Mouse (Mus musculus) liver, embryonic 12.5 days (tissue): ENCODE results near the gene Mboat1. TPM values are rescaled to one million over a fixed set of nuclear protein-coding genes. Genes with fewer than 3 reads are reported as not detected.

Experiments
- ATAC-seq: fragments of 200-750 bp; cut with Nextera tagmentation; 2 replicates; pipeline ENCODE4 v1.8.0; 2017; ENCODE audit warnings: moderate number of reproducible peaks, mild to moderate bottlenecking, moderate library complexity
- H3K27ac ChIP-seq: fragments of 300-500 bp; sonication (generic); 2 replicates; pipeline ENCODE4 v1.5.1; 2016; ENCODE audit warnings: mild to moderate bottlenecking
- H3K27me3 ChIP-seq: fragments of 300-500 bp; sonication (generic); replicated peaks from 2 replicates; pipeline ENCODE4 v1.6.1; 2016; ENCODE audit warnings: mild to moderate bottlenecking, moderate library complexity
- H3K36me3 ChIP-seq: fragments of 300-500 bp; sonication (generic); 2 replicates; pipeline ENCODE4 v1.6.1; 2016; ENCODE audit warnings: mild to moderate bottlenecking, moderate library complexity
- H3K4me1 ChIP-seq: fragments of 300-500 bp; sonication (generic); 2 replicates; pipeline ENCODE4 v1.6.1; 2016
- H3K4me2 ChIP-seq: fragments of 300-500 bp; sonication (generic); 2 replicates; pipeline ENCODE4 v1.6.1; 2016; ENCODE audit warnings: mild to moderate bottlenecking, moderate library complexity
- H3K4me3 ChIP-seq: fragments of 300-500 bp; sonication (generic); 2 replicates; pipeline ENCODE4 v1.5.1; 2016; ENCODE audit warnings: mild to moderate bottlenecking, moderate library complexity
- H3K9ac ChIP-seq: fragments of 300-500 bp; sonication (generic); 2 replicates; pipeline ENCODE4 v1.6.1; 2016; ENCODE audit warnings: mild to moderate bottlenecking, moderate library complexity
- H3K9me3 ChIP-seq: fragments of 300-500 bp; sonication (generic); replicated peaks from 2 replicates; pipeline ENCODE4 v1.6.1; 2016; ENCODE audit warnings: mild to moderate bottlenecking, moderate library complexity
- WGBS: fragments of 180-500 bp; shearing (Covaris S2); methylation state at CpG from one replicate; pipeline ENCODE4 v1.1.7; 2016; ENCODE audit not compliant: insufficient replicate concordance; 5-methylcytosine and 5-hydroxymethylcytosine counted together
- polyA plus RNA-seq: library from polyadenylated mRNA; unstranded; fragments of >200 nt; fragmentation: Nextera tagmentation; extraction: Ambion mirVana; gene quantifications from 2 replicates; pipeline ENCODE4 v1.2.1, GENCODE M21; 2016

Mboat1 gene
- polyA plus RNA-seq, 1 experiment from 2014 or later, result 2.6 TPM

DNA sequence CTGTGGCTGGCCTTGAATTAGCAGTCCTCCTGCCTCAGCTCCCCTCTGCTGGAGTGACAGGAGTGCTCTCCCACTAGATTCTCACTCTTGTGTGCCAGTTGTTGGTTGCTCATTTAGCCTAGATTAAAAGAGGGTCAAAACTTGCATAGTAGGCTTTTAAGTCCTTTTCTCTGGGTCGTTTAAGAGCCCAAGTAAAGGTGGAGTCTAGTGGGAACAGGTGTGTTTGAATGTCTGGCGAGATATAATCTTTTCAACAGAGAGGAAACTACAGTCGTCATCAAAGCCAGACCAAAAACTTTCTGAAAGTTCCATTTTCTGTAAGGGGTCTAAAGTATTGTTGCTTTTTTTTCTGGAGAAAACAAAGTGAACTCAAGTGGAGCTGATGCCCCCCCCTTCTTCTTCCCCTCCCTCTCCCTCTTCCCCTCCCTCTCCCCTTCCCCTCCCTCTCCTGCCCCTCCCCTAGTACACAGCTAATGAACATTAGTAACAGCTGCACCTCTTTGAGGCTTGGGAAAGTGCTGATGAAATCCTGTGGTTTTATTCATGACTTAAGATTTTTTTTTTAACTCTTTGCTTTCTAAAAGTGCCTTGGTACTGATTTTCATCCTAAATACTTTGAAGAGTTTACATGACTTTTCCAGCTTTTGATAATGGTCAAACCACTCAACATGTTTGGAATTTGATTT is 55.9 kb downstream of the Mboat1 start:
- Histone ChIP-seq H3K36me3 (no peaks in the 10 kb centered on the region), H3K4me2 (no peak overlapping the region), H3K9ac (no peak overlapping the region), H3K27me3 (no peaks in the 10 kb centered on the region), H3K9me3 (no peaks in the 10 kb centered on the region), H3K4me3 (no peak overlapping the region), H3K27ac (no peak overlapping the region), H3K4me1 (no peaks in the 10 kb centered on the region)
- WGBS, result 39% methylated on average over 3 of the region's 3 CpGs
- ATAC-seq, result no peak

DNA sequence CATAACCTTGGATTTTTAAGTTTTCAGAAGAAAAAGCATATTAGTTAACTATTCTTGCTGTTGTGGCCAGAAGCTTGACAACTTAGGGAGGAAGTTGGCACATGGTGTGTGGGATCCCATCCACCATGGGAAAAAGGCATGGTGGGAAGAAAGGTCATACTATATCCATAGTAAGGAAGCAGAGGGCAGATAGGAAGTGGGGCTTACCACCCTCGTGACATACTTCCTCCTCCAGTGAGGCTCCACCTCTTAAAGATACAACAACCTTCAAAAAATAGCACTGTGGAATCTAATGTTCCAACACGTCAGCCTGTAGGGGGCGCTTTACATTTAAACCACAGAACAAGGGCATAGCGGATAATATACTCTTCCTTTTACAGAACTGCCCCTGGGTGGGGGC is 57.1 kb downstream of the Mboat1 start:
- Histone ChIP-seq H3K27ac (no peak overlapping the region), H3K4me2 (no peak overlapping the region), H3K4me3 (no peak overlapping the region), H3K9ac (no peak overlapping the region), H3K9me3 (no peaks in the 10 kb centered on the region), H3K4me1 (no peaks in the 10 kb centered on the region), H3K27me3 (no peaks in the 10 kb centered on the region), H3K36me3 (no peaks in the 10 kb centered on the region)
- ATAC-seq, result no peak
- 64% methylated on average over 4 of the region's 4 CpGs for WGBS

DNA sequence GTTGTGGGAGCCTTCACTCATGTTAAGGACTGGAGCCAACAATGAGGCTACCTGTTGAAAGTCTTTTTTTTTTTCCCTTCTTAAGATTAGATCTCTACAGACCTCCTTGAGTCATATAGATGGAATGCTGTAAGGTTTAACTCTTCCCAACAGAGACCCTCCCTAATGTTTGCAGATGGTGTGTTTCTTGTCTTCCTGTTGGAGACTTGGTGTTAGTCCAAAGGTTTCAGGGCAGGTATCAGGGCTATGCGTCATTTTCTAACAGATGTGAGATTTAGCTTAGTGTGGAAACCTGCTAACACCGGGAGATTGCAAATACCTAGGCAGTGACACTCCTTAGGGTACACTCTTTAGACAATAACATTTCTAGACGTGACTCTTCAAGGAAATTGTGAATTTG is 58.5 kb downstream of the Mboat1 start:
- ATAC-seq, result no peak
- Histone ChIP-seq H3K27me3 (no peaks in the 10 kb centered on the region), H3K9me3 (no peaks in the 10 kb centered on the region), H3K4me3 (no peak overlapping the region), H3K4me1 (no peaks in the 10 kb centered on the region), H3K27ac (no peak overlapping the region), H3K36me3 (no peaks in the 10 kb centered on the region), H3K9ac (no peak overlapping the region), H3K4me2 (no peak overlapping the region)
- WGBS, result 62% methylated on average over 3 of the region's 3 CpGs

GRCm38 (mm10) chr13:30196661-30197060 is 60.4 kb downstream of the Mboat1 start:
- 69% methylated on average over 8 of the region's 8 CpGs for WGBS
- no peak overlapping the region for H3K4me2 ChIP-seq

GRCm38 (mm10) chr13:30198101-30198570 is 61.8 kb downstream of the Mboat1 start:
- no peak overlapping the region for H3K9ac ChIP-seq
- H3K4me3 ChIP-seq, result no peak overlapping the region
- ATAC-seq, result no peak
- WGBS, result 67% methylated on average over 9 of the region's 9 CpGs
- H3K4me1 ChIP-seq, result no peaks in the 10 kb centered on the region
- H3K27ac ChIP-seq, result no peak overlapping the region
- no peaks in the 10 kb centered on the region for H3K9me3 ChIP-seq
- no peaks in the 10 kb centered on the region for H3K27me3 ChIP-seq
- H3K4me2 ChIP-seq, result no peak overlapping the region
- no peaks in the 10 kb centered on the region for H3K36me3 ChIP-seq

More at GRCm38 (mm10) chr13:30196661-30197060, 60.4 kb downstream of the Mboat1 start:
- H3K9ac ChIP-seq, result no peak overlapping the region
- H3K4me1 ChIP-seq, result no peaks in the 10 kb centered on the region
- no peak for ATAC-seq
- no peaks in the 10 kb centered on the region for H3K36me3 ChIP-seq
- no peak overlapping the region for H3K4me3 ChIP-seq
- no peak overlapping the region for H3K27ac ChIP-seq
- H3K27me3 ChIP-seq, result no peaks in the 10 kb centered on the region
- H3K9me3 ChIP-seq, result no peaks in the 10 kb centered on the region

DNA sequence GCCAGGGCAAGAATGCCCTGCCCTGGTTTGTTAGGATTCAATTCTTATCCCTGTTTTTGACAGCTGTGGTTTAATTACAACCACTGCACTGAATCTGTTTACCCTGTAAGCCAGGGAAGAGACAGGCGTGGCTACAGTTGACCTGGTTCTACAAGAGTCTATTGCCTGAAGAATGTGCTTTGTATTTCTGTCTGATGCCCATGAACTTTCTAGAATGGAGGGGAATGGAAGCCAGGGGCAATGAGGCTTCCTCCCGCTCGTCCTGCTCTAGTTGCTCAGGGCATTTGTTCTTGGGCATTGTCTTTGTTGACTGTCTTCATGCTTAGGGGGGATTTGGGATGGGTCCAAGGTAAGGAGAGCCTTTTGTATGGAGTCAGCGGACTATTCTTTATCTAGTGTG is 63.5 kb downstream of the Mboat1 start:
- no peaks in the 10 kb centered on the region for H3K36me3 ChIP-seq
- no peaks in the 10 kb centered on the region for H3K27me3 ChIP-seq
- no peaks in the 10 kb centered on the region for H3K4me1 ChIP-seq
- no peak overlapping the region for H3K4me2 ChIP-seq
- WGBS, result 53% methylated on average over 4 of the region's 4 CpGs
- no peak overlapping the region for H3K4me3 ChIP-seq
- H3K27ac ChIP-seq, result no peak overlapping the region
- H3K9ac ChIP-seq, result no peak overlapping the region
- H3K9me3 ChIP-seq, result no peaks in the 10 kb centered on the region
- no peak for ATAC-seq

- Histone ChIP-seq H3K9ac (no peak overlapping the region), H3K9me3 (no peaks in the 10 kb centered on the region), H3K4me2 (no peak overlapping the region), H3K4me3 (no peak overlapping the region), H3K4me1 (no peaks in the 10 kb centered on the region), H3K36me3 (no peaks in the 10 kb centered on the region), H3K27ac (no peak overlapping the region), H3K27me3 (no peaks in the 10 kb centered on the region)
- no peak for ATAC-seq
- 68% methylated on average over 2 of the region's 2 CpGs for WGBS
Observed at GRCm38 (mm10) chr13:30200737-30201136, 64.4 kb downstream of the Mboat1 start.

- Histone ChIP-seq H3K36me3 (no peaks in the 10 kb centered on the region), H3K27ac (no peak overlapping the region), H3K4me1 (no peaks in the 10 kb centered on the region), H3K27me3 (no peaks in the 10 kb centered on the region), H3K4me2 (no peak overlapping the region), H3K4me3 (no peak overlapping the region), H3K9me3 (no peaks in the 10 kb centered on the region), H3K9ac (no peak overlapping the region)
- ATAC-seq, result no peak
- WGBS, result 72% methylated on average over 2 of the region's 2 CpGs
Observed at GRCm38 (mm10) chr13:30203018-30203417, 66.7 kb downstream of the Mboat1 start.

GRCm38 (mm10) chr13:30208176-30208575 is 71.9 kb downstream of the Mboat1 start:
- Histone ChIP-seq H3K9ac (no peak overlapping the region), H3K9me3 (no peaks in the 10 kb centered on the region), H3K27ac (no peak overlapping the region), H3K4me1 (no peaks in the 10 kb centered on the region), H3K4me3 (no peak overlapping the region), H3K27me3 (no peaks in the 10 kb centered on the region), H3K36me3 (no peaks in the 10 kb centered on the region), H3K4me2 (no peak overlapping the region)
- ATAC-seq, result no peak
- 65% methylated on average over 1 of the region's 1 CpGs for WGBS

GRCm38 (mm10) chr13:30213276-30213675 is 77.0 kb downstream of the Mboat1 start:
- H3K9me3 ChIP-seq, result no peaks in the 10 kb centered on the region
- H3K9ac ChIP-seq, result no peak overlapping the region
- no peaks in the 10 kb centered on the region for H3K4me1 ChIP-seq
- no peak overlapping the region for H3K4me3 ChIP-seq
- 71% methylated on average over 9 of the region's 9 CpGs for WGBS
- H3K27me3 ChIP-seq, result no peaks in the 10 kb centered on the region
- no peak for ATAC-seq
- no peaks in the 10 kb centered on the region for H3K36me3 ChIP-seq
- H3K4me2 ChIP-seq, result no peak overlapping the region
- no peak overlapping the region for H3K27ac ChIP-seq

DNA sequence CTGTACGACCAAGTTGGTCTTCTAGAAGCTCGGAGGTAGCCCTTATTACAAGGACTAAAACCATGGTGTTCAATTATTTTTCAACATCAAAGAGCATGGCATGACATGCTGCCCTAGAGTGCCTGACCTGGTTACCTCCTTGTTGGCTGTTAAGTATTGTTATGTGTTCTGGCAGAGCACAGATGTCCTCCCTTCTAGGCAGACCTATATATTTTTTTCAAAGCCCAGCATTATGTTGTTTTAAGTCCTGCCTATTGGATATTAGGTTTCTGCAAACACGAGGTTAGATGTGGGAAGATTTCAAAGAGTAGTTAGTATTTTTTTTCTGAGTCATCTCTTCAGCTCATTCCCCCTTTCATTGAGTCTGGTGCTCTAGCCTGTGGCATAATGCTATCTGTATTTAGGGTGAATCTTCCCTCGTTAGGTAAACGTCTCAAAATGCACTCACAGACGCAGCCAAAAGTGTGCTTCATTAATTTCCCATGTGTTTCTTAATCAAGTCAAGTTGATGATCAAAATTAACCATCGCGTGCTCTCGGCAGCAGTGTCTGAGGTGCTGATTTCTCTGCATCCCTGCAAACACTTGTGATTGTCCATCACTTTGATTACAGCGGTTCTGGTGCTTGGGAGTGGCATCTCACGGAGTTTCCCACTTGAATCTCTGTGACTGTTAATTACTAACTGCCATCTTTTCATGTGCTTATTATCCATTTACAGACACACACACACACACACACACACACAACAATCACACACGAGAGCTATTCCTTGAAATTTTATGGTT is 81.5 kb downstream of the Mboat1 start:
- 66% methylated on average over 12 of the region's 12 CpGs for WGBS
- no peak overlapping the region for H3K4me2 ChIP-seq
- no peaks in the 10 kb centered on the region for H3K9me3 ChIP-seq
- no peak overlapping the region for H3K4me3 ChIP-seq
- no peaks in the 10 kb centered on the region for H3K36me3 ChIP-seq
- H3K27me3 ChIP-seq, result no peaks in the 10 kb centered on the region
- ATAC-seq, result no peak
- no peak overlapping the region for H3K27ac ChIP-seq
- no peaks in the 10 kb centered on the region for H3K4me1 ChIP-seq
- no peak overlapping the region for H3K9ac ChIP-seq

GRCm38 (mm10) chr13:30219597-30219996 is 83.3 kb downstream of the Mboat1 start:
- no peak overlapping the region for H3K4me2 ChIP-seq
- H3K27me3 ChIP-seq, result no peaks in the 10 kb centered on the region
- no peaks in the 10 kb centered on the region for H3K36me3 ChIP-seq
- no peak for ATAC-seq
- no peak overlapping the region for H3K4me3 ChIP-seq
- H3K9me3 ChIP-seq, result no peaks in the 10 kb centered on the region
- 72% methylated on average over 7 of the region's 7 CpGs for WGBS
- H3K27ac ChIP-seq, result no peak overlapping the region
- H3K9ac ChIP-seq, result no peak overlapping the region
- no peaks in the 10 kb centered on the region for H3K4me1 ChIP-seq
